Mouse (Mus musculus) kidney, postnatal 14 days (tissue): Measurements from ENCODE around the gene Madd.
"Not testable (repeated sequence)": the region's sequence is repeated elsewhere in the genome, so short reads cannot be mapped to it uniquely, and the experiment has no call there.

Source experiments
- DNase-seq: peaks from one replicate; pipeline ENCODE4 v3.0.0; 2022; ENCODE audit warnings: mixed read lengths

Madd gene

DNA sequence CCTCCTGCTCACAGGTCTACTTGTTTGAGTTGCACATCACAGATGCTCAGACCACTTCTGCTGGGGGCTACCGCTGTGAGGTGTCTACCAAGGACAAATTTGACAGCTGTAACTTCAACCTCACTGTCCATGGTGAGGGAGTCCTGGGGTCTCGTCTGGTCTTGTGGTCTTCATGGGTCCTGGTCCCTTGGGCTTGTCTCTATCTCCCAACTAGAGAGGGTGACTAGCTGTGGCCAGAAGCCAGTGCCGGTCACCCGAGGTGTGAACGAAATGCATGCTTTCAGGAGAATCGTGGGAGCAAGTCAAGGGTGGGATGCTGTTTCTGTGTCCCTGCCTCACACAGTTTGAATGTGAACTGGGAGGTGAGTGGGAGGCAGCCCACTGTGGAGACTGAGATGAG lies 62.6 kb downstream of the Madd start:
- DNase-seq = no peak

DNA sequence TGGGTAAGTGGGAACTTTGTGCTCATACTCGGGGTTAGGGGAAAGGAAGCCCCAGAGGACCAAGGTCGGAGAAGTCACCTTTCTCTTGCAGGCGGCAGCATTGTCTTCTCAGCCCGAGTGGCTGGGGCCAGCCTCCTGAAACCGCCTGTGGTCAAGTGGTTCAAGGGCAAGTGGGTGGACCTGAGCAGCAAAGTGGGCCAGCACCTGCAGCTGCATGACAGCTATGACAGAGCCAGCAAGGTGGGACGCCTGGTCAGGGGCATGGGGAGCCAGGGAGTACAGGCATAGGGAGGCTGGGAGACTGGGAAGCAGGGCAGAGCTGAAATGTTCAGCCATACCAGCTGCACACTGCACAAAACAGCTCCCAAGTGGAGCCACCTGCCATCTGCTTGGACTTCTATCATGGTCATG lies 63.4 kb downstream of the Madd start:
- no peak for DNase-seq

- no peak for DNase-seq
Observed at GRCm38 (mm10) chr2:91119551-91119950, 64.1 kb downstream of the Madd start.

- DNase-seq = no peak
Observed at GRCm38 (mm10) chr2:91119061-91119460, 64.6 kb downstream of the Madd start.

GRCm38 (mm10) chr2:91118647-91119046 lies 65.0 kb downstream of the Madd start:
- DNase-seq = no peak

DNA sequence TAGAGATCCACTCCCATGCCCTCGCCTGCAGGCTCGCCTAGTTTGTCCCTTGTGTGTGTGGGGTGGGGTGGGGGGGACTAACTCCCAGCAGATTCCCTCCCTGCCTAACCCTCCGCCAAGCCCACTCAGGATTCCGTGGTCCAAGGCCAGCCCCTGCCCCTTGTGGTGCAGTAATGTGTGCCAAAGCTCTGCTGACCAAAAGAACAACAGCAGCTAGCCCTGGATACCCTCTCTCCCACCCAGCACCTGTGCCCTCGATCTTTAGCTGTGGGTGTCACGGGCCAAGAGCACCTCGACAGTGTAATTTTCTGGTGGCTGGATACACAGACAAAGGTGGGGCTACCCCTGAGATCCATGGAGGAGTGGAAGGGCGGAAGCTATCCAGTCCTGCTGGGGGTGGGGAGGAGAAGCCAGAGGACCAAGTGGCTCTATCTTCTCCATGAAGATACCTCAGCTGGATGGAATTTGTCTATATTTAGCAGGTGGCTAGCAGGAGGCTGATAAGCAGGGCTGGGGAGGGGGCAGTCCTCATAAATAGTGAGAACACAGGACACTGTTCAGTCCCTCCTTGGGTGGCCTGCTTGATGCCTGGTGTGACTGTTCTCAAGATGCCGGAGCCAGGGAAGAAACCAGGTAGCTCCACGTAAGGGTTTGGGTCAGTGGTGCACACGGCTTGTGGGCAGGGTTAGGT lies 65.9 kb downstream of the Madd start, which contains the start of gene Mybpc3:
Gene Mybpc3 (plus strand): TSS at position 560 of the 691 bp plus-strand sequence.
- DNase-seq = no peak

DNA sequence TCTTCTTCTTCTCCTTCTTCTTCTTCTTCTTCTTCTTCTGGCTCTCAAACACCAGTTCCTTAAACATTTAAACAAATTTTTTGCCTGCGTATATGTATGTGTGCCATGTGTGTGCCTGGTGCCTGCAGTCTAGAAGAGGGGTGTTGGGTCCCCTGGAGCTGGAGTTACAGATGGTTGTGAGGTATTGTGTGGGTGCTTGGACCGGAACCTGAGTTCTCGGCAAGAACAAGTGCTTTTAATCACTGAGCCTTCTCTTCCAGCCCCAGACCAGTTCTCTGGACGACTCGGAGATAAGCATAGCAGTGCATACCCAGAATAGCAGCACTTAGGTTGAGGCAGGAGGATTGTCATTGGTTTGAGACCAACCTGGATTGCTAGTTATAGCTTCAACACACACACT lies 66.8 kb downstream of the Madd start:
- DNase-seq = no peak

- DNase-seq = no peak
Observed at GRCm38 (mm10) chr2:91115578-91115970, 68.1 kb downstream of the Madd start.

GRCm38 (mm10) chr2:91114781-91115577 lies 68.7 kb downstream of the Madd start:
- DNase-seq = peak; percentile 97

- no peak for DNase-seq
Observed at GRCm38 (mm10) chr2:91113852-91114251, 69.8 kb downstream of the Madd start.

GRCm38 (mm10) chr2:91113334-91113733 lies 70.3 kb downstream of the Madd start:
- DNase-seq = no peak

DNA sequence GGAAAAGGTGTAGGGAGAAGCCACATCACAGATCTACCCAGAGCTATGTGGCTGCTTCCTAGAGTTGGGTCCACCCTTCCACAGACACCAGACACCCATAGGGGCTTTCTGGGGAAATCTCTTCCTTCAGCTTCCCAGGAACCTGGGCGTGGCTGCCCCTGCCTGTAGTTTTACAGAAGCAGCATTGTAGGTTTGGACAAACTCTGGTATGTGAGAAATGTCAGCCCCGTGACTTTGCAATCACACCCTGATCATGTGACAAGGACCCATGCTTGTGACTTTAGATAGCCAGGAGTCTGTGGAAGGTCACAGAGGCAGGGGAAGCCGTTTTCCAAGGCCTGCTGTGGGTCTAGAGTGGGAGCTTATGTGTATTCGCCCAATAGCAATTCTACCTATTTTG lies 71.1 kb downstream of the Madd start:
- peak; percentile 50 for DNase-seq

- not testable (repeated sequence) for DNase-seq
Observed at GRCm38 (mm10) chr2:91111832-91112231, 71.8 kb downstream of the Madd start.

DNA sequence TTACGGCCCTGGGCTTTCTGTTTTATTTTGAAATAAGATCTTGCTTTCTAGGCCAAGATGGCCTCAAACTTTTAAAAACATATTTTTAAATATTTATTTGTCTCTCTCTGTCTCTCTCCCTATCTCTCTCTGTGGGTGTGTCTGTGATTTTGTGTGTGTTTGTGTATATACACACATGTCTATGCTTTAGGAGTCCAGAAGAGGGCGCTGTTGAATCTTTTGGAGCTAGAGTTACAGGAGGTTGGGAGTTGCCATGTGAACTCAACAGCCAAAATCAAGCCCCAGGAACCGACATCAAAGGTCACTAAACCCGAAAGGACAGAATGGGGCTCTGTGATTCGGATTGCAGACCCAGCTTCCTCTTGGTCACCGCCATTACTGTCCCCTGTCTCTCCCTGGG lies 73.2 kb downstream of the Madd start:
- DNase-seq = no peak

DNA sequence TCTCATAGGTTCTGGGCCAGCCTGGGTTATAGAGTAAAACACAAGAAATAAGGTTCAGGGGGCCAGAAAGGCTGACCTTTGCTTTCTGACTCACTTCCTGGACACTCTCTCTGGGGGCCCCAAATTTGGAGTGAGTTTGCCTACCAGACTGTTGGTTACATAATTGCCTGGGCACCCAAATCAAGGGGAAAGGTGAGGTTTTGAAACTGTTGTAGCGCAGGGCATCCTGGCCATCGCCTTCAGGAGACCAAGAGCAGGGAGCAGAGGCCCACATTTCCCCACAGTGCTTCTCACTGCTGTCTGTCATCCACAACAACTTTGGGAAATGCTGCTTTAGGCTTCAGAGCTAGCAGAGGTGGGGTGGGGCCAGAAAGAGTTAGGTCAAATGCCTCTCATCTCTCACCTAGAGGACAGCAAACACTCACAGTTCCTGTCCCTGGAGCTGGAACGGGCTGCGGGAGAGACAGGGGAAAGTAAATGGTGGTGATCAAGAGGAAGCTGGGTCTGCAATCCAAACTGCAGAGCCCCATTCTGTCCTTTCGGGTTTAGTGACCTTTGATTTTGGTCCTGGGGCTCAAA lies 73.7 kb downstream of the Madd start:
- no peak for DNase-seq

- DNase-seq = no peak
Observed at GRCm38 (mm10) chr2:91109241-91109640, 74.4 kb downstream of the Madd start.

DNA sequence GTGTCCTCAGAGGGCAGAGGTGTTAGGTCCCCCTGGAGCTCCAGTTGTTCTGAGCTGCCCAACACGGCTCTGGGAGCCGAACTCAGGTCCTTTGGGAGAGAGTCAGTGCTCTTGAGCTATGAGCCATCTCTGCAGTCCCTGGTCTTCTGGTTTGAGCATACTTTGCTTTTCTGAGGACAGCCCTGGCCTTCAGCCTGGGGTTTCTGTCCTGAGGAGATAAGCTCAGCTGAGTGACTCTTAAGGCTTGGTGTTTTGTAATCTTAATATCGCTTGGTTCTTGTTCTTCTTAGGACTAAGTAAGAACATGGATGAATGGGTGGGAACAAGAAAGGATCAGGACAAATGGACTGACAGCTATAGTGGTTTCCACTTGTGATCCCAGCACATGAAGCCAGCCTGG lies 75.5 kb downstream of the Madd start:
- no peak for DNase-seq

DNA sequence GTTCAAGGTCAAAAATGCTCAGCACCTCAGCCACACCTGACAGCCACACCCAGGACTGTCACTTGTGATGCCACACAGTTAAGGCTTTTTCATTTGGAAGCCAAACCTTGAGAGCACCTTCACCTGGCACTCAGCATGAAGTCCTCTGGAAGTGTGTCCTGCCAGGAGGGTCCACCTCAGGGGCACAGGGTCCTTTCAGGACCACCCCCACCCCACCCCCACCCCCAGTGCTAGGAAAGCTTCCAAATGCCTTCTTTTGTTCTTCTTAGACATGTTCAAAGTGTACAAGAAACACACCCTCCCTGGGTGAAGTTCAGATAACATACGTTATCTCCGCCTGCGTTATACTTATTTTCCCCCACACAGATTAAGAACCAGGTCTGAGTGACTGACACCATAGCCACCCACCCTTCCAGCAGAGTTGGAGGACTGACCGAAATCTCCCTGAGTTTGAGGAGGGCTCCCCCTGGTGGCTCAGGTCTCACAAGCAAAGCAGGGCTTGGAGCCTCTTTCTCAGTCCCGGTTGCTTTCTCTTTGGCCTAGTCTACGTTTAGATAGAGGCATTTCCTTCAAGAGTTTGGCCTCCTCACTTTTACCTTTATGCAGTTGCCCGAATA lies 82.4 kb downstream of the Madd start:
- peak; percentile 91 for DNase-seq

GRCm38 (mm10) chr2:91098156-91098555 lies 85.5 kb downstream of the Madd start:
- no peak for DNase-seq

DNA sequence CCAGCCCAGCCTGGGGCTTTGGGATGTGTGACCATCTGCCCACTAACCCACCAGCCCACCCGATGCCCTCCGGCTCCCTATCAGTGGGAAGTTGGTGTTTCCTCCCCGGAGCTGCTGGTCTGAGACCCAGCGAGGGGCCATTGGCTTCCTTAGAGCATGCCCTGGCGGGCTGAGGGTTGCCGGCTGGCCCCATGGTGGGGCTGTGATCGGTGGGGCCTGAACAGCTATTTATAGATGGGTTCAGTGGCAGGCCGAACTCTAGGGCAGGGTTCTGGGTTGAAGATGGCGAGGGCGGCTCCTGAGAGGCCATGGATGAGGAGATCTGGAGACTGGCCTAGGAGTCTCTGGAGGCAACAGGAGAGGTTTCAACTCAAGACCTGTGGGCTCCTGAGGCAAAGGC lies 86.6 kb downstream of the Madd start:
- DNase-seq = no peak

GRCm38 (mm10) chr2:91096524-91096923 lies 87.1 kb downstream of the Madd start:
- DNase-seq = no peak

DNA sequence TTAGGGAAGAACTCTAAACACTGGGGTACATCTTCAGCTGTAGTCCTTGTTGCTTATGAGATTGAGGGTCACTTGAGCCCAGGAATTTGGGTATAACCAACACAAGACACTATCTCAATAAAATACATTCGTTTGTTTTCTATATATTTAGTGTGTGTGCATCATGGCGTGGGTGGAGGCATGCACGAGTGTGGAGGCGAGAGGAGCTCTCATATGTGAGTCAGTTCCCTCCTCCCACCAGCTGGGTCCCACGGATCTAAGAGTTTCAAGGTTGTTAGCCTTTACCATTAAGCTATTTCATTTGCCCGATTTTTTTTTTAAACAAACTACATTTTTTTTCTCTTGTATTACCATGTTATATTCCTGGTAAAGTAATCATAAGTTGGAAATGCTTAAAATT lies 92.8 kb downstream of the Madd start:
- no peak for DNase-seq

GRCm38 (mm10) chr2:91090208-91090607 lies 93.4 kb downstream of the Madd start:
- no peak for DNase-seq

DNA sequence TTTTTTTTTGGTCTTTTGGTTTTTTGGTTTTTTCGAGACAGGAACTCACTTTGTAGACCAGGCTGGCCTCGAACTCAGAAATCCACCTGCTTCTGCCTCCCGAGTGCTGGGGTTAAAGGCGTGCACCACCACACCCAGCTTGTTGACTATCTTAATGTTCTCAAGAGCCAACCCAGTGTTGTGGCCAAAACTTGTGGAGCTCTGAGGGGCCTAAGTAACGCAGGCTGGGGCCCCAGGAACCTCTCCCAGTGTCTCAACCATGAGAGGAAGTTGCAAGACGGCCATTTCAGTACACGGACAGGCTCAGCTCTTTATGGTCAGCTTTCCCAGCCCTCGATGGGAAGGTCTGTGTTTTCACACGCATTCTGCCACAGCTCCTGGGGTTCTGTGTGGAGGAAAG lies 94.7 kb downstream of the Madd start:
- DNase-seq = no peak
